Mouse (Mus musculus) kidney, adult 11 months (tissue): Measurements from ENCODE around the gene Cmtm2a.
"Not testable (repeated sequence)": the region's sequence is repeated elsewhere in the genome, so short reads cannot be mapped to it uniquely, and the experiment has no call there.

ENCODE experiments used
- DNase-seq: peaks from one replicate; pipeline ENCODE4 v3.0.0; 2022

The Cmtm2a gene

DNA sequence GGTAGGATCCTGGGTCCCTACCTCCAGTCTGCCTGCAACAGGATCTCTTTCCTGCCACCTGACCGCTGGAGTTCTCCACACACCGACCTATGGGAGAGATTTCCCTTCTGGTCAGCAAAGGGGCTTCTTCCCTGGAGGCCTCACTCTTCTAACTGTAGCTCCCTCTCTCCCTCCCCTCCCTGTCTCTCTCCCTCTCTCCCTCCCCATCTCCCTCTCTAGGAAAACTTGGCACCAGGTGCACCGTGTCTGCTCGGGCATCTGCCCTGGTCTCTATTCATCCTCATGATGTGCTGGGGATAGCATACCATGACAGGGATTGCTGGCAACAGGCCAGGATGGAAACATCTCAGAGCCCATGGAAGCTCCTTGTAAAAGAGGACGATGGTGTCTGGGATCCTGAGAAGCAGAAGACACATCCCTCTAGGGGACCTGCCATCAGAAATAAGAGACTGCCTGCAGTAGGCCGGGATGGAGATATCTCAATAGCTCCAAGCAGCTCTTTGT is 24.0 kb downstream of the Cmtm2a start:
- DNase-seq, result no peak

DNA sequence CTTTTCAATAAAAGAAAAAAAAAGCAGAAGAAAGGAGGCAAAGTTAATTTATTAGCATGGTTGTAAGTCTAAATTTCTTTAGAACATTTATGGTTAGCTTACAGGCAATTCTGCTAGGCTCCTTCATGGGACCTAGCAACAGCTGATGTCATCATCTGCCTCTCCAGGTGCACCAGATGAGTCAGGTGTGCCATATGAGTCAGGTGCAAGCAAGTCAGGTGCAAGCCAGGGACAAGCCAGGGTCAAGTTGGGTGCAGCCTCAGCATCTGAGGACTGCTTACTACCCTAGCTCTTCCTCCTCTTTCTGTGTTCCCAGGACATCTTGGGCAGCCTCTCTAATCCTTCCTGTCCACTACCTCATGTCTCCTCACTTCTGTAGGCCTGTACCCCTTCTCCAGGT is 24.6 kb downstream of the Cmtm2a start:
- no peak for DNase-seq

DNA sequence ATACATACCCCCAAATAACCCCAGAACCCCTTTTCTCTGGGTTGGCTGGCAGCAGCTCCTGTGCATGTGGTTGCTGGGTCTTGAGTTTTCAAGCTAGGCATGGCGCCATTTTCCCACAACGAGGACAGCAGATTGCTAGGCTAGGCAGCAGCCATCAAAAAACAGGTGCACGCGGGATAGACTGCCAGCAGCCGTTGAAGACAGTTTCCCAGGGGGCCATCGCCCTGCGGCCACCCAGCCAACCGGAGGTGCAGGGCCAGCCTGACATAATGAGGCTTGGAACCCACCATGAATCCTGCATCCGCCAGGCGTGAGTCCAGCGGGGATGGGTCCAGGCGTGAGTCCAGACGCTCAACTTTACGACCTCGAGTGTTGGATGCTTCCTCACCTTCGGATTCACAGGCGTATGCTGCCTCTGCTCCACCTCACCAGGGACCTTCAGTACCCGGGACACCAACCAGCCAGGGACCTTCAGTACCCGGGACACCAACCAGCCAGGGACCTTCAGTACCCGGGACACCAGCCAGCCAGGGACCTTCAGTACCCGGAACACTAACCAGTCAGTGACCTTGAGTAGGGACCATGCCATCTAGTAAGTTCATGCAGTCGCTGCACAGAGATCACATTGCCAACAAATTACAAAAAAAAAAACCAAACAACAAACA is 28.6 kb downstream of the Cmtm2a start:
- not testable (repeated sequence) for DNase-seq

DNA sequence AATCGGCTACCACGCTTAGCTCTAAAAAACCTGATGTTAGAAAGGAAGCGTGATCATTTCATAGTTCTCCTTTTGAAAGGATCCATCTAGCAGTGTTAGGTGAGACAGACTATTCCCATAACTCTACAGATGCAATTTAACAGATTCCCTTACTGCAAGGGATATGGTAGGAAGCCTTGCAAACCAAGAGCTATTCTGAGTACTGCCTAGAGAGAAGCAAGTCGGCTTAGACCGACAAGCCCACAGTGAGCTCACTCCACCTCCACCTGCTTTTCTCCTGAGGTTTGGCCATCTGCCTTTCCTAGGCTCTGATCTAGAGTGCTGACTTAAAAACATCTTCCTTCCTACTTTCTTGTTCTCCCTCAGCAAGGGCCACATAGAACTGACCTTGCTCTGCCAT is 31.2 kb downstream of the Cmtm2a start:
- not testable (repeated sequence) for DNase-seq

DNA sequence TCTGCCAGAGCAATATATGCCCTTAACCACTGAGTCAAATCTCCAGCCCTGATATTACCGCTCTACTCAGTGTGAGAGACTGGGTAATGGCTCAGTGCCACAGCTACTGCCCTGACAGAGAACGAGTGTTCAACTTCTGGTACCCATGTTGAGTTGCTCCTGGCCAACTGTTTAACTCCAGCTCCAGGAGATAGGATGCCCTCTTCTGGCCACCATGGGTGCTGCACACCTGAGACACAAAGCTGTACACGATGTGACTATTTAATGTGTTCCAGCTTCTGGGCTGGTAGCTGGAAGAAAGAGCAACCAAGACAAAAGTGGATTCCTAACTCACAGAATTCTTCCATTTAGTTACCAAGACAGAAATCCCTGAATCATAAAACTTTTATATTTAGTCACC is 40.0 kb downstream of the Cmtm2a start:
- DNase-seq, result no peak

DNA sequence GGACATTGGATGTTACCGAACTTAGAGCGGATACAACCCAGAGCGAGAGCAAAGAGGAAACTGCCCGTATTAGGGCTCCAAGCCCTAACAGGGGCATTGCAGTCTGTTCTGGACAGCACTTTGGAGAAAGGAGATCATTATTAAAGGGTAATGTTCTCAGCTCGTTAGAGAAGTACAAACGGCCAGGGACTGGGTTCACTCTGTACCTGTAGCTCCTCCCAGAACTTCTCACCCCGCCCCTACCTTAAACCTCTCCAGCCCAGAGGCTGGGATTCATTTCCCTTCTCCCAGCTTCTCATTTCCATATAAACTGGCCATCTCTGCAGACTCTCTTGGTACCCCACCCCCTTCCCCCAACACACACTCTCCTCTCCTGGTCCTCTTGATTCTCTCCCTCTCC is 41.5 kb downstream of the Cmtm2a start:
- no peak for DNase-seq

DNA sequence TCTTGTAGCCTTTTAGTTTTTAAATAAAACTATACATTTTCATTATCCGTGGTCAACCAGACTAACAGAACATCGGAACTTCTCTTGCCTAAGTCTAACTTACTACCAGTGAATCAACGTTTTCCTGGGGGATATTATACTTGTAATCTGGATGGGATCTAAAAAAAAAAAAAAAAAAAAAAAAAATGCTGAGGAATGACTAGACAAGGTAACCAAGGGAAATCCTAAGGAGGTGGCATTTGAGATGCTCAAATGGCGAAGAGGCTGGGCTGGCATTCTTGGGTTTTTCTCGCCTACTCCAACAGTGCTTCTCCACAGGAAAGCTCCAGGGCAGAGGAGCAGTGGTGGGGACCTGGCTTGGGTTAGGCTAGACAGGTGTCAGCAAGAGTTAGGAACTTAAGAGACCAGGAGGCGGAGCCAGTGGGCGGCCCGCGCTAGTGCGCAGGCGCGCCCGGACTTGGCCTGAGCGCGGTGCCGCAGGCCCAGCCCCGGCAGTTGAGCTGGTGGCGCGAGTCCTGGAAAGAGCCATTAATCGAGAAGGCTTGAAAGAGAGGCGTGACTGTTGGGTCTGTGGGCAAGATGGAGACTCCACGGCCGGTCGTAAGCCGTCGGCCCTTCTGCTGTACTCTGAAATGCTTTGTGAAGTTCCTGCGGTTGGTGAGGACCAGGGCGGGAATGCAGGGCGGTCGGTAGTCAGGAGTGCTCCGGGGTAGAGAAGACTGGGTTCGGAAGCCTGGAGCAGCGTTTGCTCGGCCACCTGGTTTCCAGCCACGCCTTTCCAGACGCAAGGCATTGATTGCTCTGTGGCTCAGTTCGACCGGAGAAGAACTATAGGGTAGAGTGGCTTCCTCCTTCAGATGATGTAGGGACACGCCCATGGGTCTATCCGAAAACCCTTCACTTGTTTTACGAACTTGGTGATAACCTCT is 42.3 kb downstream of the Cmtm2a start, which contains the start of gene Cklf:
TSS of gene Cklf (plus strand) at position 423 of the 929 bp plus-strand sequence.
- DNase-seq, result peak; percentile 89

DNA sequence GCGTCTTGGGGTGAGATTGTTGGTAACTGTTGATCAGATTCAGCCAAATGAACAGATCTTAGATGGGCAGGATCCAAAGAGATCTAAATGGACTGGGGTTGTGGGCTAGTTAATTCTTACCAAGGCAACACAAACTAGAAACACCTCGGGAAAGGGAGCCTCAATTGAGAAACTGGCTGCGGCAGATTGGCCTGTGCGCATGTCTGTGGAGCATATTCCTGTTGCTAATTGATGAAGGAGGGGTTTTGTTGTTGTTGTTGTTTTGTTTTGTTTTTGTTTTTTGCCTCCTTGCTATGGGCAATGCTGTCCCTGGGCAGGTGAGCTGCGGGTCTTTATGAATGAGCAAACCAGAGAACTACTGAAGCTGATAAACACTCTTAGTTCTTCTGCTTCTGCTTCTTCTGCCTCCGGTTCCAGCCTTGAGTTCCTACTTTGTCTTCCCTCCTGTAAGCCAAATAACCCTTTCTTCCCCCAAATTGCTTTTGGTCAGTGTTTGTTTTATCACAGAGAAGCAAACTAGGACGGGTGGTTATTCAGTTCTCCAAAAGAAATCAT is 43.5 kb downstream of the Cmtm2a start:
- DNase-seq, result no peak

DNA sequence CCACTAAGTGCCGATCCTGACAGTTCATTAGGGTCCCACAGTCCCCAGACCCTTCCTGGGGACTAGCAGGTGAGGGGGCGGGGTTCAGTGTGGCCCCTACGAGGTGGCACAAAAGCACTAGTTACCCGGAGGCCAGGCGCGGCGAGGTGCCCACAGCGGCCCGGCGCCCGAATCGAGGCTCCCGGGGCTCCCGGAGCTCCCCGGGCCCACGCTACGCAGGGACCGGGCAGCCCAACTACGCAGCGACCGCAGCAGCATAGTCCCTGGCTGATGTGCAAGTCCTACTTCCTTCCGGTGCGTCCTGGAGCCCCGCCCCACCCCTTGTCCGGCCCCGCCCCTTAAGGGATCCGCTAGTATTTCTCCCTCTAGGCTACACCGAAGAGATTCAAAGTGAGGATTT is 44.7 kb downstream of the Cmtm2a start, which contains the start of gene Tk2:
TSS of gene Tk2 (minus strand) at position 283 of the 400 bp plus-strand sequence.
- peak; percentile 64 for DNase-seq

DNA sequence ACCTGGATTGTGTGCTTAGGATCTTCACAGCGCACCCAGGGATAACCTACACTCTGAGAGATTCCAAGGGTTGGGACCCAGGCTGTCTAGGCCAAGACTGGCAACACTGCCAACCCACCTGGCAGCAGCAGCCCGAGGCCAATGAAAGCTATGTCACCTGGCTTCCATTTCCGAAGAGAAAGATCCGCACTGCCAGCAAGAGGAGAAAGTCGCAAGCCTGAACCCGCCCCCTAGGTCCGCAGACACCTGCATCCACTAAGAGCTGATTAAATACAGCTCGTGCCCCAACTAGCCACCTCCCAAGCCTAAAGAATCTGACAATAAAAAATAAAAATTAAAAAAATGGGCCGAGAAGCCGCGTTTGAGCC is 45.1 kb downstream of the Cmtm2a start:
- peak; percentile 31 for DNase-seq

DNA sequence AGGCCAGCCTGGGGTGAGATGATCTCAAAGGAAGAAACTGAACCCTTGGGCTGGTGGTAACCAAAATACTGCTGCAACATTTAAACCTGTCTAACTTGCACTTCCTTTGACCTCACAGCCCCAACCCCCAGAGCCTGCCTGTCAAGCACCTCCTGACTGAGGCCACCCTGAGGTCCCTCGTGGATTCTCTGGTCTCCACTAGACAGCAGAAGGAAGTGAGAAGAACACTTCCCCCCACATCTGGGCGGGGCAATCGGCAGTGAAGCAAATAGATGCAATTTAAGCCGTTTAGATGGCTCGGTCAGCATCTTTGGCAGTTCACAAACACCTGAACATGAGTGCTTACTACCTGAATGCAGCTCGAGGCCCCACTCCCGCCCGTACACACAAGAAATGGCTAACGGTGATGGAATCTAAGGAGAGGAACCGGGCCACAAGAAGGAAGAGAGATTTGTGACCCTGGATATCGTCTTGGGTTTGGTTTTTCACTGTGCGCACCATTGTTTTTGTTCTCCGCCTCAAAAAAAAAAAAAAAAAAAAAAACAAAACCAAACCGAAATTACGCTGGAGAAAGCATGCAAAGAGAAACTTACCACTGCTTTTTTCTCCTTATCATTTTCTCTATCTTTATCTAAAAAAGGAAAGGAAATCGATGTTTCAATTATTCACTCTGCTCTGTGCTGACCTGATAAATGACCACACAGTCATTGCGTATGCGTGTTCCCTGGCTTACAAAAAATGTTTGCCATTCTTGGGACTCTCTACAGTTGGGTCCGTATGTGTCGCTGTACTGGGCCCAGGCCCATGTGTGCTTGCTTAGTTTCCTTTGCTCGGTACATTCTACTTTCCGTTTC is 45.7 kb downstream of the Cmtm2a start:
- peak; percentile 30 for DNase-seq

DNA sequence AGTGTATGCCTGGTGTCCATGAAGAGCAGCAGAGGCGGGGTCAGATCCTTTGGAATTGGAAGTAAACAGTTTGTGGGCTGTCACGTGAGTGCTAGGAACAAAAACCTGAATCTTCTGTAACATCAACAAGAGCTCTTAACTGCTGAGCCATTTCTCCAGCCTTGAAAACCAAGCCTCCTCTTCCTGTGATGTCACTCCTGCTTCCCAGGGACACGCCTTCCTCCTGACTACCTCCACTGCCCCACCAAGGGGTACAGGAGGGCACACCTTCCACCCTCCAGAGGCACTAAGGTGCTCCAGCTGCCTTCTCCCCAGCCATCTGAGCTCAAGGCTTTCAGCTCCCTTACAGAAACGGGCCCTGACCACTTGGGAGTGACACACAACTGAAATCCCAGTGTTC is 46.4 kb downstream of the Cmtm2a start:
- no peak for DNase-seq

DNA sequence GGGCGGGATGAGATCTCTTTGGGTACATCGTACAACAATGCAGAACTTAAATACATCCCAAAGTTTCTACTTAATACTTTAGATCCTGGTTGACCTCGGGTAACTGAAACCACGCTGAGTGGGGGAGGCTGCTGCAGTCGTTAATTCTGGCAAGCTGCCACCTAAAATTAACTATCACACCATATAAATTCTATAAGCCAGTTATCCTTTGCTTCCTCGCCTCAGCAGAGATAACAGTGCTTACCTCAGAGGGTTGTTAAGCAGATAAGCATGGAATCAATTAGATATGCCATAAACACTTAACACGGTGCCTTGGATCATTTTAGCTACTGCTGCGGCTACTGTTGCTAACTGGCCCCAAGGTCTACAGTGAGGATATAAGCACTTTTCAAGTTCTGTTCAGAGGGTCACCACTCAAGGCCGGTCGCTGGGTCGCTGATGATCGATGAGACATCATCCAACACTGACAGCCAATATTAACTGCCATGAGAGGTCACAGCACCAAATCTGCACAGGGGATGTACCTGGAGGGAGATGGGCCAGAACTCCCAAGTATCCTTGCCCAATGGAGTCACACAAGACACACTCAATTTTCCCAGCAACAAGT is 50.8 kb downstream of the Cmtm2a start:
- DNase-seq, result no peak

DNA sequence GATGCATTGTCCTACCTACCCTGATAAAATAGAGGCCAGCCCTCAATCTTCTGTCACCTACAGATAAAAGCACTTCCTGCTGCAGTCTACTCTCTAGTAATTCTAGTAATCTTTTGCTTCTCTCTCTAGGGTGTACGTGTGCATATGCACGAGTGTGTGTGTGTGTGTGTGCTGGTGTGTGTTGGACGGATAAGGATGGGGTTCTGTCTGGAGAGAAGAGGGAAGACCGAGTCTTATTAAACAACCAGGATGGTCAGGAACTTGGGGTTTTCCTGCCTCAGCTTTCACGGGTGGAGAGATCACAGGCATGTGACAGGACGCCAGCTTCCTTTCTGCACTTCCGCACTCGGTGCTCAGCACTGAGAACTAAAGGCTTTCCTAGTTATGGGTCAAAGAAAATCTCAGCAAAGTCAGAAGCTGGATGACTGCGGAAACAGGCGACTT is 53.5 kb downstream of the Cmtm2a start:
- no peak for DNase-seq

DNA sequence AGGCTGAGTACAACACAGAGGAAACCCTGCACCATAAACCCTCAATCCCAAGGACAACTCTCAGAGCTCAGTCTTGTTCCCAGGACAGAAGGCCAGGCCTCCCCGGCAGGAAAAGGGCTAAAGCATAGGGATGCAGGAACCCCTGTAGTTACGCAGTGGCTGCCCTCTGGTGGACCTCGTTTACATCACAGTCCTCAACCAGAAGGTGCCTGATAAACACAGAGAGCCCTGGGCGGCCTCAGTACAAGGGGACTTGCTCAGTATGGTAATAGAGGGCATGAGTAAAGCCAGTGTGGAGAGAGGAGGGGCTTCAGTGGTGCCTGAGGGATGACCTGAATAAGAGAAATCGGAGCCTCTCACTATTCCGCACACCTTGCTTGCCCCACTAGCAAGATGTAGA is 58.4 kb downstream of the Cmtm2a start:
- DNase-seq, result no peak

DNA sequence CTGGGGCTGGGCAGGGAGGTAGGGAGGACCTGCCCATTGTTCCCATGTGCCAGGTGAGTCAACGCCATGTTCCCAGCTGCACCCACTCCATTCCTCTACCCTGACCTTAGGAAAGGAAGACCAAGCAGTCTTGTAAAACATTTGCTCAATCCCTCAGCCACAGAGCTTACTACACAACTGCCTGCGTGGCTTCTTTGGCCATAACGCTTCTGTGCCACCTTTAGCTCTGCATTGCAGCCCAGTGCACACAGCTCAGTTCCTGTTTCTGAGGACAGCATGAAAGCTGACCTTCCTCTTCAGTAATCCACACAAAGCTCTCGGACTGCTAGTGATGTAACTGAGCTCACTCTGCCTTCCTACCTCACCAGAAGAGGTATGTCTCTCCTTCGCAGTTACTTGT is 60.1 kb downstream of the Cmtm2a start:
- DNase-seq, result no peak

DNA sequence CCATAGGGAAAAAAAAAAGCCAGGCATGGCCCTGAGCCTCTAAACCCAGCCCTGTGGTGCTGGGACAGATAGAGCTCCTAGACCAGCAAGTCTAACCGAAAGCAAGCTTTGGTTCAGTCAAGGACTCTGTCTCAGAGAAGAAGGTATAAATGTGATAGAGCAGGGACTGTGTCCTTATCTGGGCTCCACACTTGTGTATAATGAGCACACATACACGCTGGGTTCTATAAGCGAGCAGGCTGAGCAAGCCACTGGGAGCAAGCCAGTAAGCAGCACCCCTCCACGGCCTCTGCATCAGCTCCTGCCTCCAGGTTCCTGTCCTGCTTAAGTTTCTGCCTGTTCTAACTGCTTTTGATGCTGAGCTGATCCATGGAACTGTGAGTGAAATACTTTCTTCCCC is 60.9 kb downstream of the Cmtm2a start:
- DNase-seq, result no peak
